Mouse (Mus musculus) Patski (cell line): ENCODE results near the gene 2210408I21Rik. TPM values are rescaled to one million over a fixed set of nuclear protein-coding genes. Genes with fewer than 3 reads are reported as not detected.

Experiments
- ATAC-seq: fragments of 100-300 bp; one replicate; pipeline ENCODE4 v1.8.0; 2021
- CTCF ChIA-PET: fragments of 350-600 bp; sonication (Branson Sonifier 250); formaldehyde crosslinking; loops from one replicate; lab custom pipeline; 2022; ENCODE audit warnings: inconsistent platforms; lab: Charles Lee
- POLR2A ChIA-PET: fragments of 350-600 bp; sonication (Branson Sonifier 250); formaldehyde crosslinking; loops from one replicate; lab custom pipeline; 2022; ENCODE audit warnings: antibody characterized with exemption, inconsistent platforms; lab: Charles Lee
- DNase-seq: peaks from one replicate; pipeline ENCODE4 v3.0.0-alpha.2; 2011; ENCODE audit warnings: low read depth, low spot score
- H3K27me3 ChIP-seq: fragments of 371-371 bp; one replicate; pipeline ENCODE4 v1.5.1; 2021
- CTCF ChIP-seq: fragments of 100-300 bp; IDR thresholded peaks from one replicate; pipeline ENCODE4 v1.5.1; 2021
- in situ Hi-C: fragments of 300-500 bp; cut with MboI; formaldehyde crosslinking; loops from 3 replicates; pipeline ENCODE4 v1.11.1; 2018; ENCODE audit warnings: low pct_unique_long_range_greater_than_20kb, mixed read lengths
- polyA plus RNA-seq: library from polyadenylated mRNA; unstranded; gene quantifications from one replicate; pipeline ENCODE4 v1.2.3, GENCODE M21; 2021

The 2210408I21Rik gene
- polyA plus RNA-seq, 1 experiment from 2014 or later = 3.6 TPM

- in situ Hi-C loops = no loop called here
- TF ChIP-seq CTCF = no peak
- ATAC-seq (no peak), DNase-seq (no peak)
- ChIA-PET POLR2A (interaction anchor here (0.6 kb wide), 1 partner anchor 158 kb away, joined by 3 read pairs; no protein-coding TSS in a partner anchor), CTCF (interaction anchor here (1.1 kb wide), 1 partner anchor 10 kb away, joined by 4 read pairs; no protein-coding TSS in a partner anchor)
- no peaks in the 10 kb centered on the region for H3K27me3 ChIP-seq
These were observed 139.9 kb downstream of the 2210408I21Rik start for GRCm38 (mm10) chr13:77275172-77275747.

- CTCF ChIA-PET = interaction anchor here (0.7 kb wide), 1 partner anchor 9 kb away, joined by 3 read pairs; no protein-coding TSS in a partner anchor
- POLR2A ChIA-PET = no interaction called here
- in situ Hi-C loops = no loop called here
- H3K27me3 ChIP-seq = no peaks in the 10 kb centered on the region
- peak; percentile 60 for ATAC-seq
- DNase-seq = no peak
- TF ChIP-seq CTCF = no peak
These were observed 143.5 kb downstream of the 2210408I21Rik start for GRCm38 (mm10) chr13:77278659-77279413.

GRCm38 (mm10) chr13:77295519-77295918 lies 160.2 kb downstream of the 2210408I21Rik start:
- in situ Hi-C loops = no loop called here
- CTCF ChIA-PET = no interaction called here
- POLR2A ChIA-PET = no interaction called here
- no peaks in the 10 kb centered on the region for H3K27me3 ChIP-seq
- ATAC-seq (no peak), DNase-seq (no peak)
- no peak for TF ChIP-seq CTCF

- no peaks in the 10 kb centered on the region for H3K27me3 ChIP-seq
- DNase-seq (no peak), ATAC-seq (no peak)
- ChIA-PET CTCF (interaction anchor here (1.4 kb wide), 1 partner anchor 9 kb away, joined by 3 read pairs; no protein-coding TSS in a partner anchor), POLR2A (no interaction called here)
- in situ Hi-C loops = no loop called here
- TF ChIP-seq CTCF = no peak
These were observed 188.8 kb downstream of the 2210408I21Rik start for GRCm38 (mm10) chr13:77324101-77324500.

- DNase-seq (no peak), ATAC-seq (no peak)
- TF ChIP-seq CTCF = no peak
- ChIA-PET CTCF (no interaction called here), POLR2A (no interaction called here)
- no peaks in the 10 kb centered on the region for H3K27me3 ChIP-seq
- in situ Hi-C loops = no loop called here
These were observed 191.0 kb downstream of the 2210408I21Rik start for GRCm38 (mm10) chr13:77326174-77326959.

GRCm38 (mm10) chr13:77342097-77342496 lies 206.8 kb downstream of the 2210408I21Rik start:
- H3K27me3 ChIP-seq = no peaks in the 10 kb centered on the region
- DNase-seq = no peak
- POLR2A ChIA-PET = no interaction called here
- TF ChIP-seq CTCF = no peak
- ATAC-seq = no peak
- CTCF ChIA-PET = no interaction called here
- in situ Hi-C loops = no loop called here

- no peak for ATAC-seq
- no peaks in the 10 kb centered on the region for H3K27me3 ChIP-seq
- in situ Hi-C loops = no loop called here
- DNase-seq = no peak
- CTCF ChIA-PET = interaction anchor here (1.0 kb wide), 1 partner anchor 15 kb away, joined by 3 read pairs; no protein-coding TSS in a partner anchor
- no peak for TF ChIP-seq CTCF
- POLR2A ChIA-PET = no interaction called here
These were observed 250.2 kb downstream of the 2210408I21Rik start for GRCm38 (mm10) chr13:77385448-77385970.

- ATAC-seq (no peak), DNase-seq (no peak)
- POLR2A ChIA-PET = no interaction called here
- CTCF ChIA-PET = no interaction called here
- H3K27me3 ChIP-seq = no peaks in the 10 kb centered on the region
- TF ChIP-seq CTCF = no peak
- in situ Hi-C loops = no loop called here
These were observed 250.7 kb downstream of the 2210408I21Rik start for GRCm38 (mm10) chr13:77386001-77386400.

- CTCF ChIA-PET = no interaction called here
- no peaks in the 10 kb centered on the region for H3K27me3 ChIP-seq
- ATAC-seq (no peak), DNase-seq (no peak)
- POLR2A ChIA-PET = no interaction called here
- TF ChIP-seq CTCF = no peak
- in situ Hi-C loops = no loop called here
These were observed 252.8 kb downstream of the 2210408I21Rik start for GRCm38 (mm10) chr13:77388148-77388547.

- DNase-seq (no peak), ATAC-seq (no peak)
- ChIA-PET POLR2A (no interaction called here), CTCF (no interaction called here)
- H3K27me3 ChIP-seq = no peaks in the 10 kb centered on the region
- in situ Hi-C loops = no loop called here
- no peak for TF ChIP-seq CTCF
These were observed 253.9 kb downstream of the 2210408I21Rik start for GRCm38 (mm10) chr13:77389209-77389608.
